Mouse (Mus musculus): ENCODE results near the gene Etfa.

Gene Etfa

DNA sequence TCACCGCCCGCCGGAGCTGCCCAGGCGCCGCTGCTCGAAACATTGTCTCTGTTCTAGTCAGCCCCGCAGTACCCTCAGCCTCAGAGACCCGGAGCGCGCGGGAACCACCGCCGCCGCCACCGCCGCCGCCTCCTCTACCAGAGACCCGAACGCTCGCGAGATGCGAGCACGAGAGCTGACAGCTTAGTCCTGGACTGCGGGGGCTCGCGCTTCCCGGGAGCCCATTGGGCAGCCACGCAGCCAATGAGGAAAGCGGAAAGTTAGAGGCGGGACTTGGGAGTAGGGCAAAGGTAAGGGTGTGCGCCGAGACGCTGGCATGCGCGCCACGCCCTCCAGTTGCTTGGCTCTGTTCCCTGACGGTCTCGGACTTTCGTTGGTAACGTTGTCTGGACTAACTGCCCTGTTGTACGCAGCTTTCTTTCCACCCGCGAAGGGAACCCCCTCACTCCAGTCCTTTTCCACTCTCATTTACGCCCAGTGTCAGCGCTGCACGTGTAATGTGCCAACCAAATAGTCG is at the start of gene Etfa:
Gene Etfa, minus strand, starts transcription at position 217 of the 517 bp plus-strand sequence.
- peak; percentile 68 for DNase-seq (ENCODE audit: extremely low read depth, low read depth, low spot score)

DNA sequence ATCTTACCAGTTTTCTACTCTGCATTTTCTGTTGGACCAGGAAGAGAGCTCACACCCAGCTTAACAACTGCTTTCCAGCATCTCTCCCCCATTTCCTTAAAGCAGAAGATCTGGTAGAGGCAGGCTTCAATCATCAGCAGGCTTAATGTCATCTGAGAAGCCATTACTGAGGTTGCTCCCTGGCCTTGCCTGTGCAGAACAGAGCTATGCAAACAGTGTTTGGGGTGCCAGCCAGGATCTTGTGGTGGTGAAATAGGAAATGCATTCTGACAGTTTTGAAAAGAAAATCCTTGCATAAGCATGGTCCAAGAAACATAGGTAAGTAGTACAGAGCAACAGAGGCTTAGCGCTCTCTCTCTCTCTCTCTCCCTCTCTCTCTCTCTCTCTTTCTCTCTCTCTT is 48.9 kb upstream of the Etfa start:
- no peak for DNase-seq (ENCODE audit: extremely low read depth, low read depth, low spot score)

DNA sequence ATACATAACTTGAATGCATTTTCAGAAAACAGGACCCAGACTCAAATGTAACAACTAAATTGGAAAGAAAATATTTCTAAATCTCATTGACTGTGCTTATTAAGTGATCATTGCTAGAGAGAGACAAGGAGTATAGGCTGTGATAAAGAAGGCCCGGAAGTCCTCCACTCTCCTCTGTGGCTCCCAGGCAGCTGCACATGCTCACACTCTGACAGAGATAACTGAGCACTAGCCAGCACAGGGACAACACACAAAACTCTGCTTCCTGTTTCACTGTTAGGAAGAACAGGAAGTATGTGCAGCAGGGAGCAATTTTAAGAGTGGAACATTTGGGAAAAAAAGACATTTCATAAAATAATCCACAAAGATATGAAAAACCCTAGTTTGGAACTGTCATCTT is 42.9 kb upstream of the Etfa start:
- DNase-seq (ENCODE audit: extremely low read depth, low read depth, low spot score) = no peak

DNA sequence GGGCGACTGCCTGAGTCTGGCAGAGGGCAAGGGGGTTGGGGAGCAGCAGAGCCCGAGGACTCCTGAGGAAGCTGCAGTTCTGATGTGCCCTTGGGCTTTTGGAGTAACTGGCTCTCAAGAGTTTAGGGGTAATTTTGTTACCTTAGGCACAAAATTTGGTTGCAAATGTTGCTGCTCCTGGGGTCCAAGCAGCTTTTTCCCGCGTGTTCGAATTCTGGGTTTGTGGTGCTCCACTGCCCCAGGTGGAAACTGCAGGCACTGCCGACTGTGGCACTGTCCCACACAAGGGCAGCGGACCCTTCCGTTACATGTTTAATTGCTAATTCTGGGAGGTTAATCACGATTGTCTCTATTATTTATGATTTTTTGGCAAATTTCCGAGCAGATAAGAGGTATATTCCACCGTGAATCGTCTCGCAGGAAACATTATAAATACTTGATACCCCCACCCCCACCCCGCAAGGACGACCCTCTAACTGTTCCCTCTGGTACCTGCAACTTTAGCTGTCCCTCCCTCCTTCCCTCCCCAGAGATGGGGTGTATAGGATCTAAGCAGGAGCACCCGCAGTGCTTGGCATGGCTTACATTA is 37.4 kb upstream of the Etfa start:
- DNase-seq (ENCODE audit: extremely low read depth, low read depth, low spot score) = no peak

DNA sequence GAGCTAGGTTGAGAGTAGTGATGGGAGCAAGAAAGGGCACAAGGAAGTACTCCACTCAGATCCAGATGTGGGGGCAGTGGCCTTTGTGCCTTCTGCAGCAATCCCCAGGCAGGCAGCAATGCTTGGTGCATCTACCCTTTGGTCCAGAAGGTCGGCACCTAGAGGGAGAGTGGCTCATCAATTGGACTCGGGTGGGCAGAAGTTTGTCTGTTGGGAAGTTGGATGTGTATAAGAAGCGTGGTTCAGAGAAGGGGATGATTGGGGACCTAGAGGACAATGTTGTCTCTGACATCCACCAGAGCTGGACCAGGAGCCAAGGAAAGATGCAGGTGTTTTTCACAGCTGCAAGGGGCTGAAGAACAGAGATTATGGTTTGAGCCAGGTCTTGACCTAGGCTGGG is 36.8 kb upstream of the Etfa start:
- DNase-seq (ENCODE audit: extremely low read depth, low read depth, low spot score) = no peak

DNA sequence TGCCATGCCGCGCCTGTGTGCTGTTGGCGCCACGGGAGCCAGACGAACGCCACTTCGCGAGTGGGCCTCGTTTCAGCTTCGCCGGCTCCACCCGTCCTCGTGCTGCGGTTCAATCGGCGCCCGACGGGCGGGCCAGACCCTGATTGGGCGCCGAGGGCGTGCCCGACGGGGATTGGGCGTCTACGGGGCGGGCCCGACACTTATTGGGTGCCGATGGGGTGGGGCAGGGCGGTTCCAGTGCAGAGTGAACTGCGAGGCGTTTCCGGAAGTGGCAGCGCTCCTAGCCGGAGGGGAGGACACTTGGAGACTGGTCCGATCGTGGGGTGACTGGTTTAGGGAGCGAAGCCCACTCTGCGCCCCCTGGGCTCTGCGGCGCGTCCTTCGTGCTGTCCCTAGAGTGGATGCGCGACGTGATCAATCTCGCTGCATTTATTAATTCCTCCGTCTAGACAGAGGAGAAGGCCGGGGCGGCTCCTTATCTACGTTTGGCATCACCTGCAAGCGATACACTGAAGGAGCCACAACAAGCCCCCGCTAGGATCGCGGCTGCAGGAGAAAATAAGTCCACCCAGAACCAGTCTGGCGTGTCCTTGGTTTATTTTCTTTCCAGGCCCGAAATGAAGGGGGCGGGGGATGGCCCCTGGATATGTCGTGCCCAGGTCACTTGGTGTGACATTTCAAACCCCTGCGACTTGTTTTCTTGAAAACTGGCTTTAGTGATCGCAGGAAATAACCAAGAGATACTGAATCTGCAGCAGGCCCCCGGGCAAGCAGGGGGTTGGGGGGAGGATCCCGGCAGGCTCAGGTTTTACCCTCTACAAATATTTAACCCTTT is 34.4 kb upstream of the Etfa start:
- no peak for DNase-seq (ENCODE audit: extremely low read depth, low read depth, low spot score)

DNA sequence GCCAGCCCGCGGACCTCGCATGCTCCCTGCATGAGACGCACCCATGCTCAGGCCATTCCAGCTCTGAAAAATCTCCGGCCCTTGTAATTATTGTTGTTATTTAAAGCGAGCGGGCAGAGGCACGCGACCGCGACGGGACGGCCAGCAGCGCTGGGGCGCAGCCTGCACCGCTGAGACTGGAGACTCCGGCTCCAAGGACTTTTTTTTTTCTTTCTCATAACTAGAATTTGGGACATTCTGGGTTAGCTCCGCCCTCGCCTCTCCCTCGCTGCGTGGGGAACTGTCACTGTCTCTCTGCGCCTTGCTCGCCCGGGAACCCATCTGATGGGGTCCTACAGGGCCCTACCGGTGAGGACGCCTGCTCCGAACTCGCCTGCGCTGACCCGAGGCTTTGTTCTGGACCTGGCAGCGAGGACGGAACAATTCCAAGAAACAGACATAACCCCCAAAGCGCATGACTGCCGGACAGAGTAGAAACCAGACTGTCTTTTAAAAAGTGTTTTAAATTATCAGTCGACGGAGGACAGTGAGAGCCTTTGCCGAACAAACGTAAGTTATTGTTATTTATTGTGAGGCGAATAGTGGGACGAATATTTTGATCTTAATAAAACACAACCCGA is 33.6 kb upstream of the Etfa start:
- DNase-seq (ENCODE audit: extremely low read depth, low read depth, low spot score) = no peak

DNA sequence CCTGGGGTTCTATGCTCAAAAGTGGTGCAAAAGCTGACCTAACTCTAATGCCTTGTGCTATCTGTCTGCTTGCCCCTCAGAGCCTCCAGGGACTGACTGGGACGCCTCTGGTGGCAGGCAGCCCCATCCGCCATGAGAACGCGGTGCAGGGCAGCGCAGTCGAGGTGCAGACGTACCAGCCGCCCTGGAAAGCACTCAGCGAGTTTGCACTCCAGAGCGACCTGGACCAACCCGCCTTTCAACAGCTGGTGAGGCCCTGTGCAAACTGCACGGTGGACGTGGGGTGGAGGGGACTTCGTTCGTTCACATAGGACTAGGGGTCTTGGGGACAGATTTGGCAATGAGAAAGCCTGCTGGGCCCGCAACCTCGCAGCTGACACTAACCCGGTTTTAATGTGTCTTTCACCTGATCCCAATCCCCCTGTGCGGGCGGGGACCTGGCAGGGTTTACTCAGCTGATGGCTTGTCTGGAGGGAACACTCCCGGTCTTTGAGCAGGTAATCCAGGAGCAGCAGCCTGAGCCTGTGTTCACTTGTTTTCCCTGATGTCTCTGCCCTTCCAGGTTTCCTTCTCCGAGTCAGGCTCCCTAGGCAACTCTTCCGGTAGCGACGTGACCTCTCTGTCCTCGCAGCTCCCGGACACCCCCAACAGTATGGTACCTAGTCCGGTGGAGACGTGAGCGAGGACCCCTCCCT is 33.0 kb upstream of the Etfa start:
- DNase-seq (ENCODE audit: extremely low read depth, low read depth, low spot score) = no peak

DNA sequence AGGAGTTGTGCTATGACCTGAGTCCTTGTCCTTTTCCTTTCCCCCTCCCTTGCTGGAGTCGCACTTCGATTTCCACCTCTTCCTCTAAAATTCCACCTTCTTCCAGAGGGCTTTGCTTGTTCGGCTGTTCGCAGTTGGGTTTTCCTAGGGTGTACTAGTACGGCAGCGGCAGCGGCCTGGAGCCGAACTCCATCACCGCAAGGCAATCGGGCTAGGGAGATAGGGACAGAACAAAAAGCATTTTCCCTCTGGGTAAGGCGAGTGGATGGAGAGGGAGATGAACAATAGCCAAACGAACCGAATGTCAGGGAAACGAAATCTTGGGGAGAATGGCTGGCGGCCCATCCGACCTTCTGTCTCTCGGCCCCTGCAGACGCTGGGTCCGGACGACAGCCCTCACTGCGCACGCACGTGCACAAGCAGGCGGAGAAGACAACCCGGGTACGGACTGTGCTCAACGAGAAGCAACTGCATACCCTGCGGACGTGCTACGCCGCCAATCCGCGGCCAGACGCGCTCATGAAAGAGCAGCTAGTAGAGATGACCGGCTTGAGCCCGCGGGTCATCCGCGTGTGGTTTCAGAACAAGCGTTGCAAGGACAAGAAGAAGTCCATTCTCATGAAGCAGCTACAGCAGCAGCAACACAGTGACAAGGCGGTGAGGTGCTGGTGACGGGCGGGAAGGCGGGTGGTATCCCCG is 31.8 kb upstream of the Etfa start:
- DNase-seq (ENCODE audit: extremely low read depth, low read depth, low spot score) = no peak

DNA sequence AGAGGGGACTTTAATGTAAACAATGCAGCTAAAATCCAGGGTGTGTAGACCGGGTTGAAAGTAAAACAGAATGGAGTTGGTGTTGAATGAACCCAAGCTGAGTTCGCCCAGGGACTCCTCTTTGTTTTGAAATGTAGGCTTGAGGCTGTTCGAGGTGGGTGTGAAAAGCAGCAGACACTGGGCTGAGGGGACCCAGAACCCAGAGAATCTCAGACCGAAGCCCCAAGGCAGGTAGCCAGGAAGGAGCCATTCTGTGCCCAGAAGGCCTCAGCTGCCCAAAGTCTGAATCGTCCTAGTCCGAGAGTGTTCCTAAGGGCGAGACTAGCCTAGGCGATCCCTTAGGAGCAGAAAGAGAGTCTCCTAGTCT is 31.3 kb upstream of the Etfa start:
- DNase-seq (ENCODE audit: extremely low read depth, low read depth, low spot score) = no peak

DNA sequence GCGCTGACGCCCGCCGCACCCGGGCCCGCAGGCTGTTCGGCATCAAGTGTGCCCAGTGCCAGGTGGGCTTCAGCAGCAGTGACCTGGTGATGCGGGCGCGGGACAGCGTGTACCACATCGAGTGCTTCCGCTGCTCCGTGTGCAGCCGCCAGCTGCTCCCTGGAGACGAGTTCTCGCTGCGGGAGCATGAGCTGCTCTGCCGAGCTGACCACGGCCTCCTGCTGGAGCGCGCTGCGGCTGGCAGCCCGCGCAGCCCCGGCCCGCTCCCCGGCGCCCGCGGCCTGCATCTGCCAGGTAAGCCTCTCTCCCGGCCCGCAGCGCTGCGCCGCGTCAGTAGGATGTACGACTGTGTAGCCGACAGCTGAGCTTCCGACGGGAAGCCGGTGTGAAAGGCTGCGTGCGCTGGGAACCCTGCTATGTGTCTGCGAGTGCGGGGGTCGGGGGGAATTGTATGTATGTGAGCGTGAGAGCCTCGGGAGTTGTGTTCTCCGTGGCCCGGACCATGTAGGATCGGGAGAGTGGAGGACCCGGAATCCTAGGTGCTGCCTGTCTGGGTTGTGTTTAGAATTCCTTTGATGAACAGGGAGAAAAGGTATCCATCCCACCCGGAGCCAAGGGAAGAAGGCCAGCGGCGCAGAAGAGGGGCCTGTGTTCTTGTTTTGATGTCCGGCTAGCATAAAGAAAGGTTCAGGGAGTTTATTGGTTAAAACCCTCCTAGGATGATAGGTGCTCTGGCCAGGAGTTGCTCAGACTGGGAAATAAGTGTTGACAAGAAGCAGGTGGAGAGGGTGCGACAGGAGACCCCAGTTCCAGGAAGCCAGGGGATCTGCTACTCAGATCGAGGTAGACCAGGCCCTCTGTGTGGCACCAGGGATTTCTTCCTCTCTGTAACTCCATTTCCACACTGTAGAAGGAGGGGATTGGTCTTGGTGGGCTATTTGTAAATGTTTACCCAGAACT is 30.6 kb upstream of the Etfa start:
- DNase-seq (ENCODE audit: extremely low read depth, low read depth, low spot score) = no peak

DNA sequence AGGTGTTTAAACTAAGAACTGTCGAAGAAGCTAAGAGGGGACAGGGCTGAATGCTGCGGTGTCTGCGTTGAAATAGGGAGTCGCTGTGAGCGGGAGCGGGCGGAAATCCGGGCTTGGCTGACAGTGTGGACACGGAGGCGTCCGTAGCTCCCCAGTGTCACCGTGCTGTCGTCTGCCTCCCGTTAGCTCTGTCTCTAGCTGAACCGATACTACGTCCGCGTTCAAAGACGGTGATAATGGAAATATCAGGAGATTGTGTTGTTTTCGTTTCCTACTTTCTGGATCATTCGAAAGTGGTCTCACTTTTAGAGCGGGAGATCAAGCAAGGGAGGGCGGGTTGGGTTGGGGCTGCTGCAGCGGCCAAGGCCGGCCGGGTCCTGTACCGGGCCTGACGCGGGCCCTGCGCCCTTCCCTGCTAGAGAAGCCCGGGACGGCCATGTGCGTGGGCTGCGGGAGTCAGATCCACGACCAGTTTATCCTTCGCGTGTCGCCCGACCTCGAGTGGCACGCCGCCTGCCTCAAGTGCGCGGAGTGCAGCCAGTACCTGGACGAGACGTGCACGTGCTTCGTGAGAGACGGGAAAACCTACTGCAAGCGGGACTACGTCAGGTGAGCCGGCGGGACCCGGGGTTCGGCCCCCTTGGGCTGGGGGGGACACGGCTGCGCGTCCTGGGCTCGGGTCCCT is 29.8 kb upstream of the Etfa start:
- DNase-seq (ENCODE audit: extremely low read depth, low read depth, low spot score) = no peak

DNA sequence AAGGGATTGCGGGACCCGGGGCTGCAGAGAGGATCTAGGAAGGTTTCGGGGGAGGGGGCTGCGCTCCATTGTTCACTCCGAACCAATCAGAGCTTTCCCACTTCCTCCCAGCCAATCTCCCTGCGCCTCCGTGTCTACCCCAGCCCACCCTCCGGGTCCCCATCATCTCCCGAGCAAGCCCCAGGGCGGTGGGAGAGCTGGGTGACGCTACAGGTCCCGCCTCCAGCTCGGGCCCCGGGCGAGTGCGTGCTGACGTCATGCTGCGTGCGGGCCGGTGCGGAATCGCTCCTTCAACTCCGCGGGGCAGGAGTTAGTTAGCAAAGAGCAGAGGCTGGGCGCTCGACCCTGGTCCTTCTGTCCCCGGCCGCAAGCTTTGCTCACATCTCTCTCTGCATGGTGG is 28.8 kb upstream of the Etfa start:
- DNase-seq (ENCODE audit: extremely low read depth, low read depth, low spot score) = no peak

DNA sequence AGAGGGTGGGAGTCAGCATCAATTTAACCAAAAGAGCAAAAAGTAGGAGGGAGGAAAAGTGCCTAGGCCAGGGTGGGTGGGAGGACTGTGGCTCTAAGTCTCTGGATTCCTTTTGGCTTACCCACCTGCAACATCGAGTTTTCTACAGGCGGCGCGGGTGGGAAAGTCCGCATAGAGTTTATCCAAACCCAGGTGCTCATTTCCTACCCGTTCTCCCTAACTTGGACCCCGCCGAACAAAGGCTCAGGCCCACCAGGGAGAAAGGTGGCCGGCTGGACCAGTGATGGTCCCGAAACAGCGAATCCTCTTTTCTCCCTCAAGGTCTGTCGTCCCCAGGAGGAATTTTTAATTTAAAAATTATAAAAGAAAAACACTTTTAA is 28.3 kb upstream of the Etfa start:
- no peak for DNase-seq (ENCODE audit: extremely low read depth, low read depth, low spot score)

DNA sequence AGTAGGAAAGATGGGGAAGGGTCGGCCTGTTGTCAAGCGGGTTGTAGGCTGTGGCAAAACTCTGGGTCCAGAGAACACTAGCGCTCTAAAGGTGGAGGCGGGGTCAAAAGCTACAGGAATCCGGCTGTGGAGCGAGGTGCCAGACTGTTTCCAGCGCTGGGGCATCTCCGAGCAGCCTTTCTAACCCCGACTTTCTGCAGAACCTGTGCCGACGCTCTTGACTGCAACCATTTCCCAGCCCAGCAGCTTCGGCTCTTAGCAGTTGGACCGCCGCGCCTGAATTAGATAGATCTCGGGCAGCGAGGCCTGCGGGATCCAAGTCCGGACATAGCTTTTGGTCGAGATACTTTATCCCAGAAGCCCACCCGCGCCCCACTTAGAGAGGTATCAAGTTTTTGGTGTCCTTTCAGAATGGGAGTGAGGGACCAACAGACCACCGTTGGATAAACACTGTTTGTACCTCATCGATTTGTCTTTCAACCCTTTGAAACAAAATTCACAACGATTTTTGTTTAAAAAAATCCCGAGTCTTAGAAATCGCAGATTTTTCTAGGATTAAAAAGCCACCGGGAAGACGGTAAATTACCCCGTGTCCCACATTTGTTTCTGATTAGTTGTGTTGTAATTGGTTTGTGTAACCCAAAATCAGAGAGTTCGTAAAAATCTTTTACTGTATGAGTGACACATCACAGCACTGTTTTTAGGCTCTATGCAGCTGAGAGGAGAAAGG is 27.8 kb upstream of the Etfa start:
- DNase-seq (ENCODE audit: extremely low read depth, low read depth, low spot score) = no peak

DNA sequence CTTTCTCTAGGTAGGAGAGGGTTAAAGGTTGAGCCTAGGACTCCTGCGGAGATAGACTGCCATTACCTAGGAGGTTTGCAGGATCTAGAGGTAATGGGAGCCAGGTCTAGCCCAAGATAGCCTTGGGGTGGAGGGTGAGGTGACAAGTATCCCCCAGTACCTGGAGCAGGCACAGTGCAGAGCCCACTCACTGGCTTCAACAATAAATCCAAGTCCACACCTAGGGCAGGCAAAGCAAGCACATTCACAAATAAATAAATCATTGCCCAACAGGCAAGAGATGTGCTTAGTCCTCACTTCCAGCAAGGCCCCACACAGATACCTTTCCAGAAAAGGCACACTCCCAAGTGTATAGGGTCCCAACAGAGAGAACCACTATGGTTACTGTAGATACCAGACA is 27.0 kb upstream of the Etfa start:
- no peak for DNase-seq (ENCODE audit: extremely low read depth, low read depth, low spot score)

DNA sequence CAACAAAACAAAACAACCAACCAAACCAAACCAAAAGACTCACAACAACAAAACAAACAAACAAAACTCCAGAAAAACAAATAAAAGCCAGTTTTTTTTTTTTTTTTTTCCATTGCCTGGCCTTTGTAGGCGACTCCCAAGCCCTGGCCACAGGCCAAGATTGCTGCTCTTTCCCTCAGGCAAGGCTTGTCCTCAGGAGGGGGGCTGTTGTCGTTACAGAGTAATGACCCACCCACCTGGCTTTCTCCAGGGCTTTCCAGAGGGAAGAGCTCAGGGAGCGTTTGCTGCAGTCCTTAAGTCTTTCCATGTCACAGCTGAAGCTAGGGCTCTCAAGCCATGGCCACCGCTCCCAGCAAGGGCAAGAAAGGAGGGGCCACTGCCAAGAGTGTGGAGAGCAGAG is 26.3 kb upstream of the Etfa start, which contains the start of gene Isl2:
Gene Isl2, plus strand, starts transcription at position 296 of the 400 bp plus-strand sequence.
- DNase-seq (ENCODE audit: extremely low read depth, low read depth, low spot score) = no peak

DNA sequence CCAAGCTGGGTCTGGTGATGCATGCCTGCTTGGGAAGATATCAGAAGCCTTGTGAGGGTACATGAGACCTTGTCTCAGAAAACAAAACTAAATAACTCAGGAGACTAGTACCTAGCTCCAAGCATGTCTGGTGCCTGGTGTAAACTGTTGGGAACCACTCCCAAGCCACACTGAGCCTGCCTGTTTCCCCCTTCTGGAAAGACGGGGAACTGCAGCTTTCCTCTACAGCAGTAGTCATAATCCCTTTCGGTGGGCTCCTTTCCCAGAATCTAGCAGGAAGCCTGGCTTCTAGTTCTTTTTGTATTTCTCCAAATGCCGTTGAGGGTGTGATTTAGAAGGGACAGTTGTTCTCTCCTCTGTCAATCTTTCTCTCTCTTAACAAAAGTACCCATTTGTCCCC is 23.9 kb upstream of the Etfa start:
- DNase-seq (ENCODE audit: extremely low read depth, low read depth, low spot score) = no peak

DNA sequence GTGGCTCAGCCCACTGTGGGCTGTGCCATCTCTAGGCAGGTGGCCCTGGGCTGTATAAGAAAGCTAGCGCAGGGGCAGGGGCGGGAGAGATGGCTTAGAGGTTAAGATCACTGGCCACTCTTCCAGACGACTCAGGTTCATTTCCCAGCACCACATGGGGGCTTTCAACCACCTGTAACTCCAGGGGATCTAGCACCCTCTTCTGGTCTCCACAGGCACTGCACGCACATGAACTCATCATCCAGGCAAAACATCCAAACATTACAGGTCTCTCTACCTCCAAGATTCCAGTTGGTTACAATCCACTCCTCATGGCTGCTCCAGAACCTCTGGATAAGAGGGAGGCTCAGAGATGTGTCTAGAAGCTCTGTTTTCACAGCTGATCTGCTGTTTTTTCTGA is 13.7 kb upstream of the Etfa start:
- no peak for DNase-seq (ENCODE audit: extremely low read depth, low read depth, low spot score)
